Mouse (Mus musculus): ENCODE results near the gene Wars.

DNA sequence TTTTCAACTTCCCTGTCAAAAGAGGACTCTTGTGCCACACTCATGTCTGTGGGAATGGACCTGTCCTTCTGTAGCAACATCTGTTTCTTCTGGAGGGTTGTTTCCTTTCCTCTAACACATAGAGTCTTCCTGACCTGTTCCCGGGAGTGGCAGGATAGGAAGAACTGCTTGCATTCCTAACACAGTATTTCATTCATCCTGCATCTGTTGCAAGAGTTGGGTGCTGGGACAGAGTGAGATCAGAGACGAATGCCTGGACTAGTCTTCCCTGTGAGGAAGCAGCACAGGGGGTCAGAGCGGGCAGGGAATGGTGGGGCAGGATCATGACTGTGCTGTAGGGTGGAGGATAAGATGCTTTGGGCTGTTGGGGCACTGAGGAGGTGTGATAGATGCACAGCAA, 20.2 kb upstream of the Wars start:
- no peak for TF ChIP-seq MYOG (IDR thresholded peaks at IDR 0.05; ENCODE audit: control insufficient read depth, extremely low read depth, insufficient read length)
- no peak for TF ChIP-seq CTCF (IDR thresholded peaks at IDR 0.05; ENCODE audit: control insufficient read depth, insufficient read depth, insufficient read length)
- no peak for TF ChIP-seq MAX (IDR thresholded peaks at IDR 0.05)
- no peak for TF ChIP-seq CEBPB (IDR thresholded peaks at IDR 0.05; ENCODE audit: low read depth)
- TF ChIP-seq MYOD1 (IDR thresholded peaks at IDR 0.05; ENCODE audit: control insufficient read depth, insufficient read length, low read depth): no peak
